Mouse (Mus musculus) neural tube, embryonic 13.5 days (tissue): ENCODE results near the gene 6720489N17Rik. TPM values are rescaled to one million over a fixed set of nuclear protein-coding genes. Genes with fewer than 3 reads are reported as not detected.

Experiments
- microRNA-seq: library from miRNA; unstranded; fragments of <30 nt; microRNA quantifications from one replicate; pipeline ENCODE4, GENCODE M21; 2016
- polyA plus RNA-seq: library from polyadenylated mRNA; unstranded; fragments of >200 nt; fragmentation: Nextera tagmentation; extraction: Ambion mirVana; gene quantifications from 2 replicates; pipeline ENCODE4 v1.2.1, GENCODE M21; 2015

Gene 6720489N17Rik
- polyA plus RNA-seq, 1 experiment from 2014 or later: 9.4 TPM

Small RNA genes lying within 50 kb of the gene (microRNA-seq; reads per million reads assigned to microRNA genes)
- not detected for gene Gm24020

Other genes with a start within 250 kb of the 6720489N17Rik start
- gene Gm3604, start 241.0 kb downstream of the 6720489N17Rik start, polyA plus RNA-seq: 3.1 and 4.3 TPM in 2 replicates
- 16.4 and 18.9 TPM in 2 replicates for gene Gm49359, start 157.3 kb downstream of the 6720489N17Rik start, polyA plus RNA-seq
- not detected in 2 replicates for gene Zfp935, start 65.7 kb downstream of the 6720489N17Rik start, polyA plus RNA-seq
- 15.1 and 15.3 TPM in 2 replicates for gene Zfp934, start 53.0 kb downstream of the 6720489N17Rik start, polyA plus RNA-seq
- gene Platr25, start 136.5 kb upstream of the 6720489N17Rik start, polyA plus RNA-seq: 41.3 and 41.6 TPM in 2 replicates
- 10.9 and 11.4 TPM in 2 replicates for gene Gm5141, start 161.6 kb upstream of the 6720489N17Rik start, polyA plus RNA-seq
- 0.33 and 0.51 TPM in 2 replicates for gene Fbp2, start 234.2 kb upstream of the 6720489N17Rik start, polyA plus RNA-seq